Mouse (Mus musculus): ENCODE results near the gene Samhd1. TPM values are rescaled to one million over a fixed set of nuclear protein-coding genes. Genes with fewer than 3 reads are reported as not detected.
A peak's percentile ranks its signal among the peaks of the same experiment; 100 is the strongest.

The Samhd1 gene
- polyA plus RNA-seq, 1 experiment from 2014 or later = 10.9 TPM

- H3K9ac ChIP-seq (replicated peaks) = no peak overlapping the region; the same call in 1 of the 2 replicates
- no peak overlapping the region for H3K4me2 ChIP-seq (replicated peaks)
- peaks cover 63% of the 10 kb centered on the region for H3K36me3 ChIP-seq
- WGBS = 80% methylated on average over 5 of the region's 5 CpGs
- ATAC-seq = no peak
- no peaks in the 10 kb centered on the region for H3K27me3 ChIP-seq
- H3K4me1 ChIP-seq (replicated peaks) = peaks cover 51% of the 10 kb centered on the region
- peak overlapping the region; percentile 44; the same call in 1 of the 2 replicates for H3K27ac ChIP-seq
- H3K9me3 ChIP-seq = no peaks in the 10 kb centered on the region
- H3K4me3 ChIP-seq (replicated peaks) = no peak overlapping the region
Measured at GRCm38 (mm10) chr2:157054816-157055215, 80.2 kb downstream of the Samhd1 start.

- peak overlapping the region; percentile 44; the same call in 1 of the 2 replicates for H3K27ac ChIP-seq
- no peak overlapping the region for H3K4me2 ChIP-seq (replicated peaks)
- H3K36me3 ChIP-seq = peaks cover 58% of the 10 kb centered on the region
- H3K9me3 ChIP-seq = no peaks in the 10 kb centered on the region
- ATAC-seq = no peak
- no peak overlapping the region for H3K9ac ChIP-seq (replicated peaks)
- no peak overlapping the region for H3K4me3 ChIP-seq (replicated peaks)
- WGBS = 95% methylated on average over 8 of the region's 8 CpGs
- no peaks in the 10 kb centered on the region for H3K27me3 ChIP-seq
- H3K4me1 ChIP-seq (replicated peaks) = peaks cover 53% of the 10 kb centered on the region
Measured at GRCm38 (mm10) chr2:157054297-157054696, 80.8 kb downstream of the Samhd1 start.

- no peak overlapping the region for H3K27ac ChIP-seq
- no peaks in the 10 kb centered on the region for H3K27me3 ChIP-seq
- H3K4me3 ChIP-seq (replicated peaks) = no peak overlapping the region
- 73% methylated on average over 4 of the region's 4 CpGs for WGBS
- no peak overlapping the region for H3K4me2 ChIP-seq (replicated peaks)
- no peaks in the 10 kb centered on the region for H3K9me3 ChIP-seq
- H3K36me3 ChIP-seq = peaks cover 55% of the 10 kb centered on the region
- peaks cover 53% of the 10 kb centered on the region for H3K4me1 ChIP-seq (replicated peaks)
- H3K9ac ChIP-seq (replicated peaks) = no peak overlapping the region
- ATAC-seq = no peak
Measured at GRCm38 (mm10) chr2:157053787-157054186, 81.3 kb downstream of the Samhd1 start.

- Histone ChIP-seq H3K4me1 (replicated peaks) (peaks cover 53% of the 10 kb centered on the region), H3K27ac (no peak overlapping the region), H3K4me2 (replicated peaks) (no peak overlapping the region), H3K9ac (replicated peaks) (no peak overlapping the region), H3K36me3 (peaks cover 60% of the 10 kb centered on the region), H3K9me3 (no peaks in the 10 kb centered on the region), H3K4me3 (replicated peaks) (no peak overlapping the region), H3K27me3 (no peaks in the 10 kb centered on the region)
- whole genome bisulfite sequencing = 94% methylated on average over 5 of the region's 5 CpGs
- no peak for ATAC-seq
Measured at GRCm38 (mm10) chr2:157053124-157053523, 81.9 kb downstream of the Samhd1 start.

- WGBS = 83% methylated on average over 8 of the region's 8 CpGs
- H3K27me3 ChIP-seq = no peaks in the 10 kb centered on the region
- H3K4me3 ChIP-seq (replicated peaks) = no peak overlapping the region
- H3K9ac ChIP-seq (replicated peaks) = no peak overlapping the region
- ATAC-seq = no peak
- H3K27ac ChIP-seq = peak overlapping the region; percentile 25; the same call in 1 of the 2 replicates
- H3K9me3 ChIP-seq = no peaks in the 10 kb centered on the region
- peaks cover 62% of the 10 kb centered on the region for H3K36me3 ChIP-seq
- H3K4me1 ChIP-seq (replicated peaks) = peaks cover 51% of the 10 kb centered on the region
- no peak overlapping the region for H3K4me2 ChIP-seq (replicated peaks)
Measured at GRCm38 (mm10) chr2:157052448-157052847, 82.6 kb downstream of the Samhd1 start.

- Histone ChIP-seq H3K27me3 (no peaks in the 10 kb centered on the region), H3K9ac (replicated peaks) (peak overlapping the region; percentile 37; the same call in 1 of the 2 replicates), H3K36me3 (peaks cover 69% of the 10 kb centered on the region), H3K9me3 (no peaks in the 10 kb centered on the region), H3K27ac (peak overlapping the region; percentile 95), H3K4me3 (replicated peaks) (peak overlapping the region; percentile 23), H3K4me2 (replicated peaks) (peak overlapping the region; percentile 48), H3K4me1 (replicated peaks) (peaks cover 47% of the 10 kb centered on the region)
- ATAC-seq = peak; percentile 93
- 26% methylated on average over 8 of the region's 8 CpGs for WGBS
Measured at GRCm38 (mm10) chr2:157049831-157050243, 85.2 kb downstream of the Samhd1 start.

GRCm38 (mm10) chr2:157048395-157049181 lies 86.5 kb downstream of the Samhd1 start:
- Histone ChIP-seq H3K4me3 (replicated peaks) (no peak overlapping the region), H3K9ac (replicated peaks) (0 out of 2 replicates have a peak overlapping the region, but pooled peaks have one; percentile 11), H3K4me2 (replicated peaks) (no peak overlapping the region), H3K27me3 (no peaks in the 10 kb centered on the region), H3K4me1 (replicated peaks) (peaks cover 47% of the 10 kb centered on the region), H3K9me3 (no peaks in the 10 kb centered on the region), H3K27ac (peak overlapping the region; percentile 95), H3K36me3 (peaks cover 71% of the 10 kb centered on the region)
- no peak for ATAC-seq
- 86% methylated on average over 13 of the region's 13 CpGs for WGBS

Other genes starting within 250 kb of the Samhd1 start
- 0.15 and 0.27 TPM in 2 replicates for gene Sla2, start 248.1 kb downstream of the Samhd1 start, polyA plus RNA-seq (2015; fragmentation: Nextera tagmentation; extraction: Ambion mirVana)
- 81.4 and 81.6 TPM in 2 replicates for gene Ndrg3, start 143.2 kb downstream of the Samhd1 start, polyA plus RNA-seq (2015; fragmentation: Nextera tagmentation; extraction: Ambion mirVana)
- gene Dsn1, start 128.1 kb downstream of the Samhd1 start, polyA plus RNA-seq (2015; fragmentation: Nextera tagmentation; extraction: Ambion mirVana) = 18.0 and 18.7 TPM in 2 replicates
- 6.2 and 6.4 TPM in 2 replicates for gene Soga1, start 56.0 kb downstream of the Samhd1 start, polyA plus RNA-seq (2015; fragmentation: Nextera tagmentation; extraction: Ambion mirVana)
- gene Tldc2, start 48.2 kb downstream of the Samhd1 start, polyA plus RNA-seq (2015; fragmentation: Nextera tagmentation; extraction: Ambion mirVana) = not detected in 2 replicates
- gene Rbl1, start 69.3 kb upstream of the Samhd1 start, polyA plus RNA-seq (2015; fragmentation: Nextera tagmentation; extraction: Ambion mirVana) = 13.8 and 14.0 TPM in 2 replicates
- 202 and 211 TPM in 2 replicates for gene Rpn2, start 143.8 kb upstream of the Samhd1 start, polyA plus RNA-seq (2015; fragmentation: Nextera tagmentation; extraction: Ambion mirVana)
- gene Mroh8, start 144.3 kb upstream of the Samhd1 start, polyA plus RNA-seq (2015; fragmentation: Nextera tagmentation; extraction: Ambion mirVana) = 0.43 and 0.52 TPM in 2 replicates
- 1.6 and 3.4 TPM in 2 replicates for gene Ghrh, start 212.2 kb upstream of the Samhd1 start, polyA plus RNA-seq (2015; fragmentation: Nextera tagmentation; extraction: Ambion mirVana)
- 88.1 and 91.0 TPM in 2 replicates for gene Manbal, start 232.3 kb upstream of the Samhd1 start, polyA plus RNA-seq (2015; fragmentation: Nextera tagmentation; extraction: Ambion mirVana)